Mouse (Mus musculus) adrenal gland (tissue): ENCODE results near the gene Bace1.

ENCODE experiments used
- intact Hi-C: fragments of 180-260 bp; cut with DNase I; formaldehyde crosslinking; loops from one replicate; pipeline ENCODE4 v1.15.1; 2025
- long read RNA-seq, 2 experiments: library from polyadenylated mRNA; unstranded; transcript quantifications; one replicate each; pipeline ENCODE4 v2.0.0; 2020; ENCODE audit warnings: borderline replicate concordance in 1 of 2; ENCODE audit not compliant: insufficient replicate concordance in 1 of 2

The Bace1 gene
- long read RNA-seq, experiment 1, full-length matches to known transcripts = 5 of 39 reads
- long read RNA-seq, experiment 1, partial matches to known transcripts = 5 of 39 reads
- long read RNA-seq, experiment 1, other reads (novel, unspliced or antisense) = 29 of 39 reads
- long read RNA-seq, experiment 2, full-length matches to known transcripts = 10 of 33 reads
- long read RNA-seq, experiment 2, partial matches to known transcripts = 2 of 33 reads
- long read RNA-seq, experiment 2, other reads (novel, unspliced or antisense) = 21 of 33 reads

GRCm38 (mm10) chr9:45838434-45839138 is at the start of gene Bace1:
Gene Bace1 (plus strand): TSS chr9:45838580.
- intact Hi-C loops = no loop called here

DNA sequence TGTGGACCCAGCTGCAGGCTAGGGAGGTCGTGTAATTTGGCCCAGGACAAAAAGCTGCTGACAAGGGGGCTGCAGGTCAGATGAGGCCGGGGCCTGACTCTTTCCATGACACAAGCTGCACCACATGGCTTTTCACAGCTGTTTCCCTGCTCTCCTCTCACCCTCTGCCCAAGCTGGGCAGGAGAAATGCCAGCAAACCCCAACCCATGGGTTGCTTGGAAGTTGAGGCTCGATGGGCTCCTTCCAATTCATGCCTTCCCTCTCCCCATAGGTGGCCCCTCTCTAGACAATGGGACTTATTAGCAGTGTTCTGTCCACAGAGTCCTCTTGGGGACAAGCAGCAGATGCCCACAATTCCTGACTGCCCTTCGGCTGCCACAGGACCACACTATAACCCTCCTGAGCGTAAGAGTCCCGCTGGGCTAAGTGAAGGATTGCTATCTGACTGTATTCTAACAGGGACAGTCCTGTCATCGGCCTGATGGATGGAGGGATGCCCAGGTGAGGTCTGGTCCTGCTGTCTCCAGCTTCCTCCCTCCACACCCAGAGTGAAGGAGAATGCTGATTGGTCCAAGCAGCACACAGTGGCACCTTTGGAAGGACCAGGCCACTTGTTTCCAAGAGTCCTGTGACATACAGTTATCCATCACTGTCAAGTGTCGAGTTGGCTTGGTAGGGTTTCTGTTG is 46.8 kb upstream of the Bace1 start:
- intact Hi-C loops = no loop called here

DNA sequence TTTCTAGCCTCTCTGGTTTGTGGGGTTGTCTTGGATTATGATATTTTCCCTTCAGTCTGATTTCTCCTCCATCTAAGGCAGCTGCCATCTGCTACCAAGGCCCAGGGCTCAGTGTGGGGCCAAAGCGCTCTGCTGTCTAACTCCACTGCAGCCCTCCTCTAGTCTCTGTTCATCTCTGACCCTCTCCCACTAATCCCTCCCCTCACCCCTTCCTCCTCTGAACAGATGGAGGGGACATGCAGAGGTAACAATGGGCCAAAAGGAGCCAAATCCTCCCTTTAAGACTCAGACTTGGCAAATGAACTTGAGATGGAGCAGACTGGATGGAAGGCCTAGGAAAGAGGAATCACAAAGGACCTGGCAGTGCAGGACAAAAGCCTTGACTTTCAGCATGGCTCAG is 46.1 kb upstream of the Bace1 start:
- intact Hi-C loops = no loop called here

DNA sequence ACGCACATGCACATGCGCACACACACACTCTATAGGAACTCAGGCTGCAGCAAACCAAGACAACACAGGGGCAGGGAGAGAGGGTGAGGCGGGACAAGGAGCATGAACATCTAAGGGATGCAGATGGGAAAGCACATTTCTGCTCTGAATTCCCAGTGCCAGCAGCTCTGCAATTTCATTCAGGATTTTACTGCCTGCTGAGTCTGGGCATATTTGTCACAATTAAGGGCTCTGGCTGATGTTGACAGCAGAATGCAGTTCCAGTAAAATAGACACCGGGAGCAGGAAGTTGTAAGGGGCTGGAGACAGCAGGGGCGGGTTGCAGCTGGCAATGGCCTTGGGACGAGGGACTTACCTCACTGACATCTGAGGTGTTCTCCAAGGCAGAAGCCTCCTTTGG is 44.7 kb upstream of the Bace1 start:
- intact Hi-C loops = no loop called here

DNA sequence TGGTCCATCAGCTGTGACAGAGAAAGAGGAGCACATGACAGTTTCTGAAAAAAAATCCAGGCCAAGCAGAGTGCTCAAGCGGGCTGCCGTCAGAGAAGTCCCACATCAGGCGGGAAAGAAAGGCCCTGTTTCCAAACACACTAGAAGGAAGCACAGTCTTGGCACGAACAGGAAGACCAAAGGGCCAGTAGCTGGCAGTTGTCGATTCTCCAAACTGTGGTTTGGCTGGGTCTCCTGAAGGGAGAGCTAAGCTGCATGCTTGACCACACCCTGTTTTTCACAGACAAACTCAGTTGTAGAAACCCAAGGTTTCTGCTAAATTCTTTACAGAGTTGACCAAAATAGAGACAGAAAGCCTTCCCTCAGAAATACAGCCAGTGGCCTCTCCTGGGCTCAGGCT is 42.7 kb upstream of the Bace1 start:
- intact Hi-C loops = no loop called here

- intact Hi-C loops = no loop called here
These were observed 41.1 kb upstream of the Bace1 start for GRCm38 (mm10) chr9:45797271-45797670.

GRCm38 (mm10) chr9:45798467-45799164 is 39.8 kb upstream of the Bace1 start:
- intact Hi-C loops = no loop called here

GRCm38 (mm10) chr9:45799402-45799801 is 39.0 kb upstream of the Bace1 start:
- intact Hi-C loops = no loop called here

GRCm38 (mm10) chr9:45803070-45803774 is 35.2 kb upstream of the Bace1 start:
- intact Hi-C loops = no loop called here

DNA sequence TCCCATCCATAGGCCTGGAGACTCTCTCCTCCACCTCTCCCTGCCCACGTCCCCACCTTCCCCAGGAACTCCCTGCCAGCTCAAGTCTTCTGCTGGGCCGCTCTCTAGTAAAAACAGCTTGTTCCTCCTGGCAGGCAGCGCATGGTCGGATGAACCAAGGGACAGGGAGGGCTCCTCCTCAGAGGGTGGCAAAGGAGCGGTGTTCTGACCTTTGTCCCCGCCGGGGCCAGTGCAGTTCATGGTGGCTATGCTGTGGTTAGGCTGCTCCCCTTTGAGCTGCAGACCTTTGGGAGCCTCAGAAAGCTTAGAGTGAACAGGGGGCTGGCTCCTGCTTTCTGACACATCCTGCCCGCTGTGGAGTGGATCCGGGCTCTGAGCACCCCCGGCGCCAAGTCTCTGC is 31.5 kb upstream of the Bace1 start:
- intact Hi-C loops = no loop called here

- intact Hi-C loops = no loop called here
These were observed 31.0 kb upstream of the Bace1 start for GRCm38 (mm10) chr9:45807337-45807736.

- intact Hi-C loops = no loop called here
These were observed 30.6 kb upstream of the Bace1 start for GRCm38 (mm10) chr9:45807761-45808160.

GRCm38 (mm10) chr9:45811946-45812345 is 26.4 kb upstream of the Bace1 start:
- intact Hi-C loops = no loop called here

DNA sequence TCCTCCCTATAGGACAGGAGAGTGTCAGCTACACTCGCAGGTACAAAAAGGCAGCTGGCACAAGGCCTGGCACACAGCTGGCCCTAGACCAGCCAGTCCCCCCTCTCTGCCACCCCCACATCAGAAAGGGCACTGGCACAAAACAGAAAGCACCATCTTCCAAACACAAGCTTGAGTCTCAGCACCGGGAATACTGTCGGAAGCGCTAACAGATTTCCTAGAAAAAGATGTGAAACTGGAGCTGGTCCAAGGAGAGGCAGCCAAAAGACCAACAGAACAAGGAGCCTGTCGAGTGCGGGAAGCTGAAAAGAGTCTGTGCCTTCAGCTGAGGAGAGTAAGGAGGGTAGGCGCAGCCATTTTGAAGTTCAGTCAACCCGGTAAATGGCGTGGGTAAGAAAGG is 23.3 kb upstream of the Bace1 start:
- intact Hi-C loops = no loop called here

DNA sequence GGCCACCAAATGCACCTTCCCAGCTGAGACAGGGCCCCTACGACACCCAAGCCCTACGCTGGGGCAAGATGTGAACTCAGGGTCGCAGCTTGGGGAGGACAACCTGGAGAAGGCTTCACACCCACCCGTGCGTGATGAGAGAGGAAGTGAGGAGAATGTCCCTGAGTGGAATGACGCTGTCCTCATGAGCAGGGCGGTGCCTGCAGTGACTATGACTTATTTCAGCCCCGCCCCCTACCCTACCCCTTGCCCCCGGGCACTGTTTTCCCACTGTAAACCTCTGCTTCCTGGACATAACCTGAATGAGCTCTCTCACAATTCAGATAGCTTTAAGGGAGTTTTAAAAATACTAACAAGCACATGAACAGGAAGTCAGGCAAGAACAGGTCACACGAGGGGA is 22.9 kb upstream of the Bace1 start:
- intact Hi-C loops = no loop called here

- intact Hi-C loops = no loop called here
These were observed 19.9 kb upstream of the Bace1 start for GRCm38 (mm10) chr9:45818406-45819011.

- intact Hi-C loops = loop anchor here (5.0 kb wide), 1 partner anchor 50 kb away; no protein-coding TSS in a partner anchor
These were observed 10.6 kb upstream of the Bace1 start for GRCm38 (mm10) chr9:45827663-45828290.

- intact Hi-C loops = loop anchor here (5.0 kb wide), 1 partner anchor 49 kb away; no protein-coding TSS in a partner anchor
These were observed 10.0 kb upstream of the Bace1 start, which contains the start of gene Cep164 for GRCm38 (mm10) chr9:45828291-45828963. Gene Cep164 (minus strand): TSS chr9:45828691.

- intact Hi-C loops = loop anchor here (5.0 kb wide), 1 partner anchor 48 kb away; no protein-coding TSS in a partner anchor
These were observed 9.3 kb upstream of the Bace1 start for GRCm38 (mm10) chr9:45829107-45829506.
